Mouse (Mus musculus) intestine, embryonic 14.5 days (tissue): Measurements from ENCODE around the gene Frem2. TPM values are rescaled to one million over a fixed set of nuclear protein-coding genes. Genes with fewer than 3 reads are reported as not detected.

ENCODE experiments used
- ATAC-seq: fragments of 200-750 bp; cut with Nextera tagmentation; replicated peaks from 2 replicates; pipeline ENCODE4 v1.8.0; 2017; ENCODE audit warnings: low read depth, moderate number of reproducible peaks, moderate TSS enrichment, moderate library complexity; ENCODE audit not compliant: low FRiP score, low TSS enrichment
- DNase-seq: peaks from one replicate; pipeline ENCODE4 v3.0.0-alpha.2; 2018; ENCODE audit warnings: low spot score
- H3K27ac ChIP-seq: fragments of 300-500 bp; sonication (generic); 2 replicates; pipeline ENCODE4 v1.5.1; 2014; ENCODE audit warnings: low read depth, mild to moderate bottlenecking, control low read depth
- H3K27me3 ChIP-seq: fragments of 300-500 bp; sonication (generic); replicated peaks from 2 replicates; pipeline ENCODE4 v1.6.1; 2014; ENCODE audit warnings: low read length, control low read depth; ENCODE audit not compliant: control insufficient read depth, insufficient read depth
- H3K36me3 ChIP-seq: fragments of 300-500 bp; sonication (generic); 2 replicates; pipeline ENCODE4 v1.6.1; 2014; ENCODE audit warnings: low read length, control low read depth; ENCODE audit not compliant: control insufficient read depth, insufficient read depth
- H3K4me1 ChIP-seq: fragments of 300-500 bp; sonication (generic); replicated peaks from 2 replicates; pipeline ENCODE4 v1.6.1; 2014; ENCODE audit warnings: low read length, control low read depth, mixed read lengths; ENCODE audit not compliant: control insufficient read depth, insufficient read depth
- H3K4me2 ChIP-seq: fragments of 300-500 bp; sonication (generic); 2 replicates; pipeline ENCODE4 v1.6.1; 2014; ENCODE audit warnings: low read length
- H3K4me3 ChIP-seq: fragments of 300-500 bp; sonication (generic); 2 replicates; pipeline ENCODE4 v1.5.1; 2014; ENCODE audit warnings: low read depth, low read length, control low read depth, mixed read lengths
- H3K9ac ChIP-seq: fragments of 300-500 bp; sonication (generic); 2 replicates; pipeline ENCODE4 v1.6.1; 2014; ENCODE audit warnings: mild to moderate bottlenecking, low read length
- H3K9me3 ChIP-seq: fragments of 300-500 bp; sonication (generic); 2 replicates; pipeline ENCODE4 v1.6.1; 2016; ENCODE audit warnings: low read length, control low read depth; ENCODE audit not compliant: control insufficient read depth
- WGBS: fragments of 180-500 bp; shearing (Covaris S2); extraction: QIAGEN DNeasy Blood & Tissue Kit; methylation state at CpG from one replicate; pipeline ENCODE4 v1.1.7; 2014; 5-methylcytosine and 5-hydroxymethylcytosine counted together
- polyA plus RNA-seq: library from polyadenylated mRNA; unstranded; fragments of >200 nt; fragmentation: Nextera tagmentation; extraction: Ambion mirVana; gene quantifications from 2 replicates; pipeline ENCODE4 v1.2.1, GENCODE M21; 2014

Frem2 gene
- polyA plus RNA-seq, 1 experiment from 2014 or later: 14.4 TPM

DNA sequence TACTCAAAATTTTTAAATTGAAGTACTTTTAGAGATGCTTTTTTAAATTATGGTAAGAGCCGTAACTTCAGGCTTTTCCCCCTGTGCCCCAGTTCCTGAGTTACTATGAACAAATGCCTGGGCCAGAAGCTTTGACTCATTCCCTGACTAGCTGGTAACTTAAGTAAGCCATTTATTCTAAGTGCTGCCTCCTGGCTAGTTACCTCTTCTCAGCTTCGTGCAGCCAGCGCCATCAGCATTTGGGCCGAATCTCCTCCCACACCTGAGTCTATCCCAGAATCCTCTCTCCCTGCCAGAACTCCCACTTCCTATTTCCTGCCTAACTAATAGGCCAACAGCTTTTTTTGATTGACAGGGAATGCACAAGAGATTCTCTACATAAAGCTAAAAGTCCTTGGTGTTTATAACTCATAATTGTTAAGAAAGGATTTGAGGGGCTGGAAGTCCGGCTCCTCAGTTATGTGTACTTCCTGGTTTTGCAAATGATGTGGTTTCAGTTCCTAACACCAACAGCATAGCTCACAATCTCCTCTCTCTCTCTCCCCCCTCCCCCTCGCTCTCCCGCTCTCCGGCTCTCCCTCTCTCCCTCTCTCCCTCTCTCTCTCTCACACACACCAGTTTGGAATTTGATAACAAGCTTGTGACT is 173.6 kb downstream of the Frem2 start:
- WGBS: 87% methylated on average over 8 of the region's 8 CpGs
- Histone ChIP-seq H3K4me1 (no peaks in the 10 kb centered on the region), H3K4me2 (no peak overlapping the region)

DNA sequence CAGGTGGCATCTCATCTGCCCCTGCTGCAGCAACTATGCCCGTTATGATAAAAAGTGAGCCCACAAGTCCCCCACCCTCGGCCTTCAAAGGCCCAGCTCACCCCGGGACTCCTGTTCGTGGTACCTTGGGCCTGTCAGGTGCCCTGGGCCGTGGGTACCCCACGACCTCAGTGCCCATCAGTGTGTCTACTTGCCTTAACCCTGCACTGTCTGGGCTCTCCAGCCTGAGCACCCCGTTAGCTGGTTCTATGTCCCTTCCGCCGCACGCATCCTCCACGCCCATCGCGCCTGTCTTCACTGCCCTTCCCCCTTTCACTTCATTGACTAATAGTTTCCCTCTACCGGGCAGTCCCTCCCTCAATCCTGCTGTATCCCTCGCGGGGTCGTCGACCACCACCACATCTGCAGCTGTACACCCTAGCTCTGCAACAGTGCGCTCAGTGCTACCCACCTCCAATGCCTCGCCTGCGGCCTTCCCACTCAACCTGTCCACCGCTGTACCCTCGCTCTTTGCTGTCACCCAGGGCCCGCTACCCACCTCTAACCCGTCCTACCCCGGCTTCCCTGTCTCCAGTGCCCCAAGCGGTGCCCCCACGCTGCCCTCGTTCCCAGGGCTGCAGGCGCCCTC is 178.6 kb downstream of the Frem2 start:
- H3K27me3 ChIP-seq: no peaks in the 10 kb centered on the region
- H3K4me1 ChIP-seq: no peaks in the 10 kb centered on the region
- WGBS: 97% methylated on average over 30 of the region's 30 CpGs
- H3K27ac ChIP-seq: no peak overlapping the region
- peaks cover 84% of the 10 kb centered on the region for H3K36me3 ChIP-seq
- DNase-seq: no peak
- no peak overlapping the region for H3K4me2 ChIP-seq
- no peak overlapping the region for H3K4me3 ChIP-seq
- H3K9ac ChIP-seq: no peak overlapping the region
- ATAC-seq: peak; percentile 52; the same call in 1 of the 2 replicates
- no peaks in the 10 kb centered on the region for H3K9me3 ChIP-seq

More for the DNA sequence above, 173.6 kb downstream of the Frem2 start:
- Histone ChIP-seq H3K27me3 (no peaks in the 10 kb centered on the region), H3K27ac (no peak overlapping the region), H3K9ac (no peak overlapping the region), H3K4me3 (no peak overlapping the region), H3K36me3 (peaks cover 36% of the 10 kb centered on the region), H3K9me3 (no peaks in the 10 kb centered on the region)
- no peak for DNase-seq
- no peak for ATAC-seq

DNA sequence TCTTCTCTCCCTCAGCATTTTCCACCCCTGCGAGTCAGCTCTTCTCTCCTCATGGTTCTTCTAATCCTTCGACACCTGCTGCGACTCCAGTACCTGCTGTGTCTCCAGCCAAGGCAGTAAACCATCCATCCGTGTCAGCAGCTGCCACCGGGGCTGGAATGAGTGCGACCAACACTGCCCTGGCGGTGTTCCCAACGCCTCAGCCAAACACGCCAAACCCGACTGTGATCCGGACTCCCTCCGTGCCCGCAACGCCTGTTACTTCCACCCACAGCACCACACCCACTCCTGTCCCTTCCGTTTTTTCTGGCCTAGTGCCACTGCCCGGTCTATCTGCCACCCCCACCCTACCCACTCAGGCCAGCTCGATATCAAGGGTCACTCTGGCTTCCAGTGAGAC is 179.7 kb downstream of the Frem2 start:
- Histone ChIP-seq H3K9ac (no peak overlapping the region), H3K36me3 (peaks cover 94% of the 10 kb centered on the region), H3K9me3 (no peaks in the 10 kb centered on the region), H3K4me3 (no peak overlapping the region), H3K4me1 (no peaks in the 10 kb centered on the region), H3K27me3 (no peaks in the 10 kb centered on the region), H3K4me2 (no peak overlapping the region), H3K27ac (no peak overlapping the region)
- 92% methylated on average over 17 of the region's 17 CpGs for WGBS
- no peak for DNase-seq
- ATAC-seq: no peak

DNA sequence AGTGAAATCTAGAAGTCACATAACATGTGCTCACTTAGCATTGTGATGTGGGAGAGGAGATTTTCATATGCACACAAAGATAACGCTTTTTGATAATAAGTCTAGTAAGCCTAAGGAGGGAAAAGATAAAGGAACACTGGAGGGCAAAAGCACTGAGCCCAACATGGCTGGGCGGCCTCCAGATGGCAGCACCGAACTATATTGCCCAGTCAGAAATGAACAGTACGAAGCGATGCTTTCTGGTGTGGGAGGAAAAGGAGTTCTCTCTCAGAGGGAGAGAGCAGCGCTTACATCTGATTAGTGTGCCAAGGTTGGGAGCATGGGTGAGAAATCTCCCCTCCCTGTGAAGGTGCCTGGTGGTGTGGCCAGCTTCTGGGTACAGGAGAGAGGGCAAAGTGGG is 181.3 kb downstream of the Frem2 start:
- H3K9ac ChIP-seq: no peak overlapping the region
- H3K4me1 ChIP-seq: no peaks in the 10 kb centered on the region
- no peak overlapping the region for H3K4me3 ChIP-seq

DNA sequence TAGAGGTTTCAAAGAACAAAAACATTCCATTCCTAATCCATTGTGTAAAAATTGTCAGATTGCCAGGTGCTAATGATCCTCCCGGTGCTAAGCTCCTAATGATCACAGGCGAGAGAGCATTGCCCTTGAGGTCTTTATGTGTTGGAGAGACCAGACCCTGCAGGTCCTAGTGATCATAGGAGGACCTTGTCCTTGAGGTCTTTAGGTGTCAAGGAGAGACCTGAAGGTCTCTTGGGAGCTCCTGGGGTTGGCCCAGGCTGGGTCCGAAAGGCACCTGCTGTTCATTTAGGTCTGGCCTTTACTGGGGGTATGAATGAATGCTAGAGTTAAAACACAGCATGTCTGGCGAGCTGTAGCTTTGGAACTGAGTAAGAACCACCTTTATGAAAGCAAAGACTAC is 183.0 kb downstream of the Frem2 start:
- no peak for ATAC-seq
- Histone ChIP-seq H3K4me1 (no peaks in the 10 kb centered on the region), H3K9ac (no peak overlapping the region), H3K36me3 (peaks cover 96% of the 10 kb centered on the region), H3K4me3 (no peak overlapping the region), H3K27ac (no peak overlapping the region), H3K4me2 (no peak overlapping the region), H3K27me3 (no peaks in the 10 kb centered on the region), H3K9me3 (no peaks in the 10 kb centered on the region)
- no peak for DNase-seq
- WGBS: 74% methylated on average over 4 of the region's 4 CpGs

More for the DNA sequence above, 181.3 kb downstream of the Frem2 start:
- H3K4me2 ChIP-seq: no peak overlapping the region
- ATAC-seq (no peak; the same call in 1 of the 2 replicates), DNase-seq (peak; percentile 74)
- 58% methylated on average over 6 of the region's 6 CpGs for WGBS
- peaks cover 96% of the 10 kb centered on the region for H3K36me3 ChIP-seq
- H3K27me3 ChIP-seq: no peaks in the 10 kb centered on the region
- H3K9me3 ChIP-seq: no peaks in the 10 kb centered on the region
- H3K27ac ChIP-seq: no peak overlapping the region

DNA sequence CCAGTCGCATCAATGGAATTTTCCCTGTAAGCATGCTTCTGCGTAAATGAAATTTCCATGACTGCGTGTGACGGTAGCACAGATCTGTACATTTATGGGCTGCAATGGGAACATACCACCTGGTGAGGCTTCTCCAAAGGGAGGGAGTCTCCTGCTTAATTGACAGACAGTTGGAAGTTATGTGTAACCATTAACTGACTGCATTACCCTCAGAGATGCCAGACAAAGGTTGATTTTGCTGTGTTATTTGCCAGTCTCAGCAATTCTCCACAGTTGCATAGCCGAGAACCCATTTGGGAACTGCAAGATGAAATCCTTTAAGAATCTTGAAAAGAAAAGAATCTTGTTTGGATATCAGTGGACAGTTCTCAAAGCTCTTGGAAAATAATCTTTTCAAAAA is 185.1 kb downstream of the Frem2 start:
- Histone ChIP-seq H3K27me3 (no peaks in the 10 kb centered on the region), H3K4me1 (peaks cover 3% of the 10 kb centered on the region; the same call in 1 of the 2 replicates), H3K9ac (no peak overlapping the region), H3K4me3 (no peak overlapping the region), H3K4me2 (no peak overlapping the region), H3K27ac (no peak overlapping the region), H3K9me3 (no peaks in the 10 kb centered on the region), H3K36me3 (peaks cover 85% of the 10 kb centered on the region)
- ATAC-seq (no peak), DNase-seq (no peak)
- 96% methylated on average over 5 of the region's 5 CpGs for WGBS

DNA sequence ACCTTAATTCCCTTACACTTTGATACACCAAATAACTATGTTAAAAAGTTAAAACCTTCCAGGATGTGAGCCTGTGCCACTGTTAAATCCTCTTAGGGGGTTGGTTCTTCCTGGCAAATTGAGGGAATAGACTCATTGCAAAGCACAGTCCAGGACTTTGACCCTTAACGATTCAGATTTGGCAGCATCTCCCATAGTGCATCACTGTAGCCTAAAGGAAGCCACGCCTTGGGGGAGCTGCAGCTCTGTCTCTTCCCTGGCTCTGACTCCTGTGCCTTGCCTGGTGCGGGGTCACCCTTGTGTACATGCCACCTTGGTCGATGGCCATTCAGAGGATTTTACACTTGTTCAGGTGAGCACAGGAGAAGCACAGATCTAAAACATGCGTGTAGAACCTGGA is 187.5 kb downstream of the Frem2 start:
- Histone ChIP-seq H3K27me3 (no peaks in the 10 kb centered on the region), H3K4me2 (no peak overlapping the region), H3K27ac (no peak overlapping the region), H3K9ac (no peak overlapping the region), H3K36me3 (peaks cover 63% of the 10 kb centered on the region), H3K4me1 (peaks cover 18% of the 10 kb centered on the region), H3K4me3 (no peak overlapping the region), H3K9me3 (no peaks in the 10 kb centered on the region)
- ATAC-seq: no peak
- no peak for DNase-seq
- 89% methylated on average over 5 of the region's 5 CpGs for WGBS

DNA sequence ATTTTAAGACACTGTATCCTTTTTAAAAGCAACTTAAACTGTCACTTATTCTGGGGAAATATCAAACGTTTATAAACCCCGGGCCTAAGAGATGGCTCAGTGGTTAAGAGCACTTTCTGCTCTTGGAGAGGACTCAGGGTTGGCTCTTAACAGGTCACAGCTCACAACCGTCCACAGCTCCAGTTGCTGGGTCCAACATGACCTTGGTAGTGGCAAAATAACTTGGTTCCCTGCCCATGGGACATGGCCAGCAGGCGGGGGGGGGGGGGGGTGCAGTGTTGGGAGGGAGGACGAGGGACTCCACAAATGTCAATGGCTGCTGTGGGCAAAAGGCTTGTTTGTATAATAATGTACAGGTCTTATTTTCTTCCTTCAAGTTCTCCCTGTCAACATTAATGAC is 189.8 kb downstream of the Frem2 start:
- no peak for ATAC-seq
- Histone ChIP-seq H3K4me1 (peaks cover 18% of the 10 kb centered on the region), H3K9ac (no peak overlapping the region), H3K4me3 (no peak overlapping the region), H3K9me3 (no peaks in the 10 kb centered on the region), H3K27ac (no peak overlapping the region), H3K27me3 (no peaks in the 10 kb centered on the region), H3K4me2 (no peak overlapping the region), H3K36me3 (peaks cover 40% of the 10 kb centered on the region)
- WGBS: 79% methylated on average over 5 of the region's 5 CpGs
- no peak for DNase-seq

DNA sequence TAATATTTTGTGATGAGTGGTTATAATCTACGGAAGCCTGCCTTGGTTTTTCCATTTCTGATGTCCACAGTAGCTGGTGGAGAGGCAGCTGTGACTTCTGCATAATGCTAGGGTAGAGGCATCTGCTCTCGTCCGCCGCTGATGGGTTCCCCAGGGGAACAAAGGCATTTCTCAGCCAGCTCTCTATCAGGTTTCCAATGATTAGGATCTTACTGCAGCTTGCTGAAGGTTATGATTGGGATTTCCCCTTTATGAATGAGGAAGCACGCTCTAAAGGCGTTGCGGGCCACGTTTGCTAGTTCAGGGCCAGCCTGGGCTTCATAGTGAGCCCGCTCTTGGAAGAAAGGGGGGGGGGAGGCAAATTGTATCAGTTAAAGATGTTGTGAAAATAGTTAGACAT is 190.7 kb downstream of the Frem2 start:
- Histone ChIP-seq H3K4me2 (peak overlapping the region; percentile 18; the same call in 1 of the 2 replicates), H3K36me3 (peaks cover 31% of the 10 kb centered on the region), H3K9me3 (no peaks in the 10 kb centered on the region), H3K4me3 (no peak overlapping the region), H3K27ac (no peak overlapping the region), H3K9ac (no peak overlapping the region), H3K27me3 (no peaks in the 10 kb centered on the region), H3K4me1 (peaks cover 18% of the 10 kb centered on the region)
- DNase-seq: no peak
- 71% methylated on average over 9 of the region's 9 CpGs for WGBS
- no peak for ATAC-seq
